Mouse (Mus musculus) gastrocnemius, adult 2 months (tissue): Measurements from ENCODE around the gene Mettl7a1. TPM values are rescaled to one million over a fixed set of nuclear protein-coding genes. Genes with fewer than 3 reads are reported as not detected.
"Not testable (repeated sequence)": the region's sequence is repeated elsewhere in the genome, so short reads cannot be mapped to it uniquely, and the experiment has no call there.

Experiments
- DNase-seq: peaks from one replicate; pipeline ENCODE4 v3.0.0; 2022
- H3K27ac ChIP-seq: fragments of 200-600 bp; 2 replicates; pipeline ENCODE4 v1.8.1; 2022; ENCODE audit warnings: mild to moderate bottlenecking
- H3K4me3 ChIP-seq: fragments of 200-600 bp; 2 replicates; pipeline ENCODE4 v1.8.1; 2022; ENCODE audit warnings: mild to moderate bottlenecking, moderate library complexity
- CTCF ChIP-seq: fragments of 200-600 bp; IDR thresholded peaks from 2 replicates; pipeline ENCODE4 v1.8.1; 2022; ENCODE audit warnings: antibody characterized with exemption, mild to moderate bottlenecking, moderate library complexity
- intact Hi-C: fragments of 180-260 bp; cut with DNase I; formaldehyde crosslinking; loops from one replicate; pipeline ENCODE4 v1.15.1; 2025
- total RNA-seq, 2 experiments: library from RNA; stranded (reverse); gene quantifications; 2 replicates each; pipeline ENCODE4 v1.2.3; 2021

Mettl7a1 gene
- total RNA-seq, 2 experiments from 2014 or later: 33.4 to 38.9 TPM

GRCm38 (mm10) chr15:100332077-100332961, 28.4 kb downstream of the Mettl7a1 start:
- intact Hi-C loops: loop anchor here (5.0 kb wide), 1 partner anchor 35 kb away; no protein-coding TSS in a partner anchor

GRCm38 (mm10) chr15:100334629-100335028, 30.7 kb downstream of the Mettl7a1 start, which contains the start of gene Mettl7a3:
Gene Mettl7a3 (plus strand): TSS chr15:100334929.
- no peak for TF ChIP-seq CTCF
- H3K27ac ChIP-seq: no peak within 1 kb of the TSS
- intact Hi-C loops: loop anchor here (5.0 kb wide), 1 partner anchor 33 kb away; no protein-coding TSS in a partner anchor
- H3K4me3 ChIP-seq: no peak within 1 kb of the TSS
- DNase-seq: no peak

More at GRCm38 (mm10) chr15:100332077-100332961, 28.4 kb downstream of the Mettl7a1 start:
- H3K4me3 ChIP-seq, H3K27ac ChIP-seq, DNase-seq: not testable (repeated sequence)
- peak; percentile 22; the same call in 1 of the 2 replicates for TF ChIP-seq CTCF

- DNase-seq, intact Hi-C loops, H3K27ac ChIP-seq: not testable (repeated sequence)
- H3K4me3 ChIP-seq: peak overlapping the region; percentile 45; the same call in 1 of the 2 replicates
Observed at GRCm38 (mm10) chr15:100337328-100337727, 33.4 kb downstream of the Mettl7a1 start.

DNA sequence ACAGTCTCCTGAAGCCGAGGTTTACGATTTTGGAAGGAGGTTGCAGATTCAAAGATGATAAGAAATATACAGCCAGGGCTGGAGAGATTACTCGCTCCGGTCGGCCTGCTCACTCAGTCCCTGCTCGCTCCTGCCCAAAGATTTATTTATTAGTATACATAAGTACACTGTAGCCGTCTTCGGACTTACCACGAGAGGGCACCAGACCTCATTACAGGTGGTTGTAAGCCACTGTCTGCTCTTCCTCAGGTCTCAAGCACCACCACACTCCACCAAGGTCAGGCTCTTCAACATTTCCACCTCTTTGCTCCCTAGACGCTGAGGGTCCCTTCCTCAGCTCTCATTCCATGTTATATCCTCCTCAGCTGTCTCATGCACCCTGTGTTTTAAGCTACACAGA, 33.9 kb downstream of the Mettl7a1 start:
- DNase-seq: peak; percentile 75
- intact Hi-C loops, H3K27ac ChIP-seq: not testable (repeated sequence)
- TF ChIP-seq CTCF: peak; percentile 58
- peak overlapping the region; percentile 45; the same call in 1 of the 2 replicates for H3K4me3 ChIP-seq

DNA sequence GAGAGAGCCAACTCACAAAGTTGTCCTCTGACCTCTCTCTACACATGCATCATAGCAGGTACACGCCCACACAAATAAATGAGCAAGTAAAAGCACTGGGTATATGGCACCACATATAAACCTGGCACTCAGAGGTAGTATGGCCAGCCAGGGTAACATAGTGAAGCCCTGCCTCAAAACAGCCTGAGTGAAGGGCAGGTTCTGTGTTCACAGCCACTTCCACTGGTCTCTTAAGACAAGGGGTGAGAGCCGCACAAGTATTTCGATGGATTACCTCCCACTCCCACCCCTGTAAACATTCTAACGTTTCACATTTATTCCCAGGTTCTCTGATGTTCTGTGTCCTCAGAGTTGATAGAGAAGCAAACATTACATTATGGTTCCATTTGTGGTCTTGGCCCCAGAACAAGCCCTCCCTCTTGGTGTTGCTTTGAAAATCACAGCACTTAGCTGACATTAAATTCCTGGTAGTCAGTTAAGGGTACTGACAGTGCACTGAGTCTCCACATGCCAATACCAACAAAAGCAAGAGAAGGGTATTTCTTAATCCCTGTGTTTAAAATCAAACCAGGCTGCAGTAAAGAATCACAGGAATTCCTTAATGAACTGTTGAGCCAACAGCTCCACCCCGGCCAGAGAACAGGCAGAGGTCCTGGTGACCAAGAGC, 37.5 kb downstream of the Mettl7a1 start:
- intact Hi-C loops, DNase-seq, H3K27ac ChIP-seq, H3K4me3 ChIP-seq: not testable (repeated sequence)

DNA sequence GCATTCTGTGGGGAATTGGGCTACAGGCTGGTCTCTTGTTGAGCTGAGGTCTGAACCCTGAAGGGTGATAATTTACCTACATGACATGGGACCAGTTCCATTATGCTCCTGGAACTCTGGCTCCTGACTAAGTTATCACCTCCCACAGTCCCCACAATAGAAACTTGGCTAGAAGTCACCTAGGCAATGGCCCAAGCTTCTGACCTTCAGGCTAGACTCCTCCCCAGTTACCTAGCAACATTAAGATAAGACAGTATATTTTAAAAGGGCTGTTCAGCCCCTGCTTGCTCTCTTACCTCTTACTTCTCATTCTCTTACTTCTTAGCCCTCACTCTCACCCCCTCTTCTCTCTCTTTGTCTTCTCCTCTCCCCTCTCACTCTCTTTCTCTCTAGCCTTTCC, 41.5 kb downstream of the Mettl7a1 start:
- no peak overlapping the region for H3K27ac ChIP-seq
- intact Hi-C loops: no loop called here
- DNase-seq: no peak
- no peak overlapping the region for H3K4me3 ChIP-seq
- no peak for TF ChIP-seq CTCF

DNA sequence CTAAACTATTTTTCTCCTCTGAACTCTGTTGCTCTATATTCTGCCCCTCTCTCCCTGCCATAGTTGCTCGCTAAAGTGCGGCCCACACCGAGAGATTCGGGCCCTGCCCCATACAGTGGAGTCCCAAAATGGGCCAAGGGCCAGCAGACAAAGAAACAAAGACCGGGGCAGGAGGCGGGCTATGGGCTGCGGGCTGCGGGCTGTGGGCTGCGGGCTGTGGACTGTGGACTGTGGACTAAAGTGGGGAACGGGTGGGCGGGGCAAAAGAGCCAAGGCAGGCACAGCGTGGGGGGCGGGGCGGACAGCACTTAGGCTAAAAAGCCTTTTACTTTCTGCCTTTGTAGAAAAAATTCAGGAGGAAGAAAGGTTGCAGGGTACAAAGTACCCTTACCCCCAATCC, 42.8 kb downstream of the Mettl7a1 start:
- intact Hi-C loops: no loop called here
- Histone ChIP-seq H3K27ac (no peak overlapping the region), H3K4me3 (no peak overlapping the region)
- no peak for TF ChIP-seq CTCF
- no peak for DNase-seq

- intact Hi-C loops: no loop called here
- Histone ChIP-seq H3K27ac (no peak overlapping the region), H3K4me3 (no peak overlapping the region)
- TF ChIP-seq CTCF: no peak
- DNase-seq: no peak
Observed at GRCm38 (mm10) chr15:100349496-100349895, 45.6 kb downstream of the Mettl7a1 start.

- intact Hi-C loops: no loop called here
- Histone ChIP-seq H3K4me3 (no peak overlapping the region), H3K27ac (no peak overlapping the region)
- DNase-seq: no peak
- no peak for TF ChIP-seq CTCF
Observed at GRCm38 (mm10) chr15:100351501-100352060, 47.6 kb downstream of the Mettl7a1 start.

DNA sequence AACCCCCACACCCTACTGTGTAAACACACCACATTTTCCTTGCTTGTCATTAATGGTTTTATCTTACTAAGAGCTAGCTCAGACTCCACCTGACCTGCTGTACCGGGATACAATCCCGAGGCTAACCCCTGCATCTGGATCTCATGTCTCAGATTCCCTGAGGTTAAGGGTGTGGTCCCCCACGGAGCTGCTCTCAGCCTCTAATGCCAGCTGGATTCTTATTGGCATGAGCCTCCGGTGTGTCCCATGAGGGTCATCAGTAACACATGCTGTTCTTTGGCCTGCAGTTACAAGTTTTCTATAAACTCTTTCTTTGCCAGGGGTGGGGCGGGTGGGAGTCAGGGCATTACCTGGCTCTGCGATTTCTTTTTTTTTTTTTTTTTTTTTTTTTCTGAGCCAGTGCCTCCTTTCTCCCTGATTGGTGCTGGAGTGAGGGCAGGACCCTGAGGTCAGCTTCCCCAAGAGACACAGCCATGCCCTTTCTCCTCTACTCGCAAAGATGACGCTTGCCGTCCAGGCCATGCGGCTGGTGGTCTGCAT, 48.8 kb downstream of the Mettl7a1 start, which contains the start of the genes Methig1 and Mettl7a2:
TSS of gene Methig1 (plus strand) at position 439 of the 540 bp plus-strand sequence.
TSS of gene Mettl7a2 (plus strand) at position 490 of the 540 bp plus-strand sequence.
- no peak for DNase-seq
- Histone ChIP-seq H3K27ac (no peak within 1 kb of the TSS), H3K4me3 (no peak within 1 kb of the TSS)
- no peak for TF ChIP-seq CTCF
- intact Hi-C loops: no loop called here

- H3K27ac ChIP-seq, DNase-seq, intact Hi-C loops, H3K4me3 ChIP-seq: not testable (repeated sequence)
Observed at GRCm38 (mm10) chr15:100353399-100353798, 49.5 kb downstream of the Mettl7a1 start.

DNA sequence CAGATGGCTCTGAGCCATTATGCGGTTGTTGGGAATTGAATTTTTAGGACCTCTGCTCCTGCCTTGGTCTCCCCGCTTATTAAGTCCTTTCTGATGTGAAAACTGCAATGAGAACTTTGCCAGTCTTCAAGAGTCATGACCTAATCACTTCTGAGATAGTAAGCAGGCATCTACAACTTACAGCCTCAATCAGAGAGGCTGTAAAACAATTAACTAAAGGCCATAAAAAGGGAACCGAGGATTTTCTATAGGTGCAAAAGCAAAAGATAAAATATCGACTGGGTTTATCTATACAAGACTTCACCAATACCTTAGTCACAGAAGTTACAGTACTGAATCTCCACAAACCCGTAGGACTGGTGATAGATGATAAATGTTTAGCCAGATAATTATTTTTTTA, 51.9 kb downstream of the Mettl7a1 start:
- DNase-seq: no peak
- TF ChIP-seq CTCF: no peak
- intact Hi-C loops: no loop called here

DNA sequence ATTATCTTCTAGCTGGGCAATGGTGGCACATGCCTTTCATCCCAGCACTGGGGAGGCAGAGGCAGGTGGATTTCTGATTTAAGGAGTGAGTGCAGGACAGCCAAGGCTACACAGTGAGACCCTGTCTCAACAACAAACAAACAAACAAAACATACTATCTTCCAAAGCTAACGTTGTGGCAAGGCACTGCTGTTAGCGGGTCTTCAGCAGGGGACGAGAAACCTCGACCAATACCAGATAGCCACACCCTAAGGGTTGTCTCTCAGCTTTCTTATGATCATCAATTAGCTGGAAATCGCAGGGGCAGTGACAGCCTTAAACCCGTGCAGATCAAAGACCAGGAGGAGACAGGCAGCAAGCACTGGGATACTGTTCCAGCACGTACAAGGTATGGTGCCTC, 60.3 kb downstream of the Mettl7a1 start, which contains the start of gene Higd1c:
TSS of gene Higd1c (plus strand) at position 301 of the 400 bp plus-strand sequence.
- TF ChIP-seq CTCF: no peak

More for the DNA sequence above, 51.9 kb downstream of the Mettl7a1 start:
- H3K27ac ChIP-seq: no peak overlapping the region
- no peak overlapping the region for H3K4me3 ChIP-seq

GRCm38 (mm10) chr15:100365967-100366366, 62.0 kb downstream of the Mettl7a1 start:
- intact Hi-C loops: loop anchor here (5.0 kb wide), 1 partner anchor 34 kb away; the partner anchor contains the start of gene Mettl7a3
- not testable (repeated sequence) for DNase-seq, H3K27ac ChIP-seq, H3K4me3 ChIP-seq

More for the DNA sequence above, 60.3 kb downstream of the Mettl7a1 start, which contains the start of gene Higd1c:
- intact Hi-C loops: no loop called here
- DNase-seq: no peak
- Histone ChIP-seq H3K4me3 (no peak within 1 kb of the TSS), H3K27ac (no peak within 1 kb of the TSS)
